Mouse (Mus musculus): ENCODE data around the gene Ddx47.

Gene Ddx47

GRCm38 (mm10) chr6:135006372-135006771 lies 5.0 kb upstream of the Ddx47 start:
- DNase-seq (ENCODE audit: inconsistent age in 2 of 2, low spot score in 1 of 2) = no peak

GRCm38 (mm10) chr6:135011734-135012116 lies 313 bp downstream of the Ddx47 start:
- DNase-seq (ENCODE audit: inconsistent age in 2 of 2, low spot score in 1 of 2) = no peak

GRCm38 (mm10) chr6:135017211-135017610 lies 5.8 kb downstream of the Ddx47 start:
- no peak for DNase-seq (ENCODE audit: inconsistent age in 2 of 2, low spot score in 1 of 2)

DNA sequence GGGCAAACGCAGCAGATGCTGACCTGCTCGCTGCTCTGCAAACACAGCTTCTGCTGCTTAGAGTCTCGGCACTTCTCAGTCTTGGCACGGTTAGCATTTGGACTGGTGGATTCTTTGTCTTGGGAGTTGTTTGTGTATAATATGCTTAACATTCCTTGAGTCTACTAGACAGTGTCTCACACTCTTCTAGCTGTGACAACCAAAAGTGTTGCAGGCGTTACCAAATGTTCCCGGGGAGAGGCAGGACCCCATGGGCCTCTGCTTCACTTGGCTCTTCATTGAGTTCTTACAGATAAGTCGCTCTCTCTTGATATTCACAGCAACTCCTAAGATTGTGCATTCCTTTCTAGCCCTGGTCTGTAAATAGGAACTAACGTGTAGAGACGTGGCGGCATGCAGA lies 8.2 kb downstream of the Ddx47 start:
- DNase-seq (ENCODE audit: inconsistent age in 2 of 2, low spot score in 1 of 2) = no peak

DNA sequence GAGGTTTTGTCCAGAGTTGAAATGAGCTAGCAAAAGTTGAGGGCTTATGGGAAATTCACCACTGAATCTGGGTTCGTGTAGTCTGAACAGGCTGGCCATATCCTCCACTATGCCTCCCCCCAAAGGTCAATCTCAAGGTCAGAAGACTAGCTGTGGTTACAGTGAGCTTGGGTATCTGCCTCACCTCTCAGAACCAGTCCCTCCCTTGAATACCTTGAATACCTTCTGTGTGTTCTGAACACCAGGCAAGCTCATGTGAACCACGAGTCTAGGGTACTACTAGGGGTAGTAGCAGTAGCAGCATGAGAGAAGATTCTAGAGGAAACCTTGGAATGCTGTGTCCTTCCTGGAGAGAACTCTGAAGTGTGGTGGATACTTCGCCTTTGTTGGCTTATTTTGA lies 10.2 kb downstream of the Ddx47 start:
- no peak for DNase-seq (ENCODE audit: inconsistent age in 2 of 2, low spot score in 1 of 2)

- no peak for DNase-seq (ENCODE audit: inconsistent age in 2 of 2, low spot score in 1 of 2)
Measured at GRCm38 (mm10) chr6:135023379-135023778, 12.0 kb downstream of the Ddx47 start.

DNA sequence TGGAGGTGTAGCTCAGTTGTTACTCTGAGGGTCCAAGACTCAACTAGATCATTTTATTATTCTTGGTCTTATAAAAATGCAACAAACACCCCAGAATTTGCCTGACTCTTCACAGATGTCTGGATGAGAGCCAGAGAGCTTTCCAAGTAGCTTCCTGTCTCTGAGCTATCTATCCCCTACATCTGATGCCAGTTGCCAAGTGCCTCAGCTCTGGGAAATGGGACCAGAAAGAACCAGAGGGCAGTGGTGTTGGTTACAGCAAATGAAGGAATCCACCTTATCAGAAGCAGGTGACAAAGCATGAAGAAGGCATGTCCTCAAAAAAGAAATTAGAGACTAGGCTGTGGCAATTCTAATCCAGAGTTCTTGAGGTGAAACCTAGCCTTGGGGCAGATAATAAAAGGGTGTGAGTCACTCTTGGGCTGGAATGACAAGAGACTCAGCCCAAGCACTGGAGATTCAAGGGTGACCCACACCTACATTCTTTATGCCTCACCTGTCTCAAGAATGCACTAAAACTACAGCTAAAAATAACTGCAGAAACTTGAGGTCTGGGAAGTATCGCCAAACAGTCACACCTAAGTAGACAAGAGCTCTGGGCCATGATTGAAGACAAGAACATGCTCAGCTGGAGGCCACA lies 13.5 kb downstream of the Ddx47 start:
- DNase-seq (ENCODE audit: inconsistent age in 2 of 2, low spot score in 1 of 2) = no peak

DNA sequence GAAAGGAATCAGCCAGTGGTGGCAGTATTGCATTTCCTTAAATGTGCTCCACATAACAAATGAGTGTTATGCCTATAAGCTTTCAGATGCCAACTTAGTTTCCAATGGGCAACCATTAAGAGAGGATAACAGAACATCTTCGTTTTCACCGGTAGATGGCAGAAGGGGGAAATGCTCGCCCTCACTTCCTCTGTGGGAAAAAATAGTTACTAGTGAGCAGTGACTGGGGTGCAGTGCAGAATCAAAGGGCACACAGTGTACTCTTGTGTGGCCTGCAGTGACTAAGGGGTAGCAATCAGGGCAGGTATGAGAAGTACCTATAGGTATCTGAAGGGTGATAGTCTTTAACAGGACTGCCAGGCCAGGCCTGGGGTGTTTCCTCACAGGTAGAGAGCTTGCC lies 14.8 kb downstream of the Ddx47 start:
- DNase-seq (ENCODE audit: inconsistent age in 2 of 2, low spot score in 1 of 2) = peak; percentile 19 to 73

- DNase-seq (ENCODE audit: inconsistent age in 2 of 2, low spot score in 1 of 2) = peak; percentile 47 to 77
Measured at GRCm38 (mm10) chr6:135026755-135027154, 15.3 kb downstream of the Ddx47 start.

DNA sequence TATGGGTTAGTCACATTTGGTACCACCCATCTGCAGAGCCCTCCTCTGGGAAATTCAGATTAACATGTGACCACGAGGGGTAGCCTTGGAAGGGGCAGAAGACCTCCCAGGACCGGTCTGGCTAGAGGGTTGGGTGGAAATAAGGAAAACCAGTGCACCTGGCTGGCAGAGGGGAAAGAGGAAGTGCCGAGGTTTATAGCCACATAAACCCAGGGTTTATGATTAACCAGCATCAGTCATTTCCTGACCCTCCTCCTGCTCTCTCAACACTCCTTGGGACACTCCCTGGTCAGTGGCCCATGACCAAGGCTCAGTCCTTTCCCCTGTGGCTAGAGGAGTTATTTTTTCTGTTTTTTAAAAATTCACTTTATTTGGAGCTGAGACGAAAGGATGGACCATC lies 17.8 kb downstream of the Ddx47 start:
- no peak for DNase-seq (ENCODE audit: inconsistent age in 2 of 2, low spot score in 1 of 2)

DNA sequence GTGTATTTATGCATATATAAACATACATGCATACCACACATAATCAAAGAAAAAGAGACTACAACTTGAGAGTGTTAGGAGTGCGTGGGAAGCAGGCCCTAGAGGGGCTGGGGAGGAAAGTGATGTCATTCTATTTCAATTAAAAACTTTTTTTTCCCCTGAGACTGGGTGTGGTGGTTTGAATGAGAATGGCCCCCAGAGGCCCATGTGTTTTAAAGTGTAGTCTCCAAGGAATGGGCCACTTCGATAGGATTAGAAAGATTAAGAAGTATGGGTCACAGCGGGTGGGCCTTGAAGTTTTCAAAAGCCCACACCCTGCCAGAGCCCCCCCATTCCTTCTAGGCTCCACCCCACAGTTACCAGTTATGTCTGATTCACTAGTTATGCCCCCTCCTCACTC lies 27.3 kb downstream of the Ddx47 start:
- DNase-seq (ENCODE audit: inconsistent age in 2 of 2, low spot score in 1 of 2) = no peak

- DNase-seq (ENCODE audit: inconsistent age in 2 of 2, low spot score in 1 of 2) = no peak
Measured at GRCm38 (mm10) chr6:135040275-135040871, 29.0 kb downstream of the Ddx47 start.

DNA sequence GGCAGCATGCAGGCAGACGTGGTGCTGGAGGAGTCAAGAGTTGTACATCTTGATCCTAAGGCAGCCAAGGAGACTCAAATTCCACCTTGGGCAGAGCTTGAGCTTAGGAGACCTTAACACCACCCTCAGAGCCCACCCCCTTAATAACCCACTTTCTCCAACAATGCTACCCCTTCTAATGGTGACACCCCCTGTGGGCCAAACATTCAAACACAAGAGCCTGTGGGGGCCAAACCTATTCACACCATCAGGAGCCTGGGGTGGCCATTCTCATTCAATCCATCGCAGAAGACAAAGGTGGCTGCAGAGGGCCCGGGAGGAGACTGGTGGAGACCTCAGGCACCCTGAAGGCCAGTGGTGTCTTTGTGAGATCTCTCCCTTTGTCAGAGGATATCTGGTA lies 30.5 kb downstream of the Ddx47 start:
- DNase-seq (ENCODE audit: inconsistent age in 2 of 2, low spot score in 1 of 2) = no peak

DNA sequence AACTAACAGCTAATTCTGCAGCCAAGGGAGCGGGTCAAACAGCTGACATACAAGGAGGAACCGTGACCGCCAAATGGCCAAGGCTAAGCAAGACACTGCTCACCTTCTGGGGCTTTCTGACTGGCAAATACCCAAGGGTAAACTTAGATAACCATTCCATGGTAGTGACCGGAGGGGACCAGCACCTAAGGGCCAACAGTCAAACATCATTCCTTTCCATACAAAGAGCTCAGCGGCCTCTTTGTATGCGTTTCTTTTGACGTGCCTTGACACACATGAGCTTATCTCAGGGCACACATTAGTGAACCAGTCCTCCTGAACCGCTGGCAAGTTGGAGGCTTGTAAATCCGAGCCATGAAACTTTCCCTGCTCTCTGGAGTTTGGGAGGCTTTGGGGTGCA lies 35.9 kb downstream of the Ddx47 start:
- DNase-seq (ENCODE audit: inconsistent age in 2 of 2, low spot score in 1 of 2) = no peak

GRCm38 (mm10) chr6:135048509-135048908 lies 37.1 kb downstream of the Ddx47 start:
- no peak for DNase-seq (ENCODE audit: inconsistent age in 2 of 2, low spot score in 1 of 2)

DNA sequence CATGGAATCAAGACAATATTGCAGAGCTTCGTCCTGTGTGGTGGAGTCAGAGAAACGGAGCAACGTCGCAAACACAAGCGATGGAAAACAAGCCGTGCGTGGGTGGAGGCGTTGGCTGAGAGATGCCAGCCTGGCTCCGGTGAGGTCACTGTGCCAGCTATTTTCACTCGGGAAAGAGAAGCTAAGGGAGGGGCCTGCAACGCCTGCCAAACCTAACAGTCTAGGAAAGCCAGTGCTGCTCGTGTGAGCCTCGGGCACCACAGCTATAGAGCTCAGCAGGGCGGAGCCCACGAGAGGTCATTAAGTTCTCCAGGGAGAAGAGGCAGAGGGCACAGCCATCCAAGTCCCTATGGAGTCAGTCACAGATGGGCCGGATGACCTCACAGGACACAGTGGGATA lies 37.5 kb downstream of the Ddx47 start:
- no peak for DNase-seq (ENCODE audit: inconsistent age in 2 of 2, low spot score in 1 of 2)

DNA sequence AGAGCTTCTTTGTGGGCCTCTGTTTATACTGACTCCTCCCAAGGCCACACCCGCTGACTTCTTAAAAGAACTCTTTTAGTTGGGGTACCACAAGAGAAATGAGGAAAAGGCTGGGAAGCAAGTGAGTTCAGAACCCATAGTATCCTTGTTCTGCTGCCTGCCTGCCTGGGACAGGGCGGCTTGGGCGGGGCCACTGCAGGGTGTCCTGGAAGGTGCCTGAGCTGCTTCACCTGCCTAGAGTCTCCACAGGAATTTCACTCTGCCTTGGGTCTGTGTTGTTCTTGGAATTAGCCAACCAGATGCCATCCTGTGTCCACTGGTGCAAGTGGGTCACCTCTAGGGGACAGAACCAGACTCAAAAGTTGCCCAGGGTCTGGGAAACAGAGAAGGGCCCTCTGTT lies 42.4 kb downstream of the Ddx47 start:
- no peak for DNase-seq (ENCODE audit: inconsistent age in 2 of 2, low spot score in 1 of 2)

DNA sequence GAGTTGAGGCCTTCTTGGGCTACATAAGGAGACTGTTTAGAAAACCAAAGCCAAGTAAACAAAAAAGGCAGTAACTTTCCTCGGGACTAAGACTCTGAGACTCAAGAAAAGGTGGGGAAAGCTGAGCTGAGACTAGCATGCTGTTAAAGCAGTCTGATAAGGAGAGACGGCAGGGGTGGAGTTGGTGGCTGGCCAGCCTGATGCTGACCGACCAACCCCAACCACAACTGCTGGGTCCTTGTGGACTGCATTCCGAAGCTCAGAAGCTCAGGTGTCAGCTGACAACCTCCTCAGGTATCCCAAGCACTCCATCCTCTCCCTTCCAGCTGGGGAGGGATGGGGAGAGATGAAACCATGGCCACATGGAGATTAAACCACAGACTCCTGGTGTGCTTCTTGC lies 44.5 kb downstream of the Ddx47 start:
- no peak for DNase-seq (ENCODE audit: inconsistent age in 2 of 2, low spot score in 1 of 2)

DNA sequence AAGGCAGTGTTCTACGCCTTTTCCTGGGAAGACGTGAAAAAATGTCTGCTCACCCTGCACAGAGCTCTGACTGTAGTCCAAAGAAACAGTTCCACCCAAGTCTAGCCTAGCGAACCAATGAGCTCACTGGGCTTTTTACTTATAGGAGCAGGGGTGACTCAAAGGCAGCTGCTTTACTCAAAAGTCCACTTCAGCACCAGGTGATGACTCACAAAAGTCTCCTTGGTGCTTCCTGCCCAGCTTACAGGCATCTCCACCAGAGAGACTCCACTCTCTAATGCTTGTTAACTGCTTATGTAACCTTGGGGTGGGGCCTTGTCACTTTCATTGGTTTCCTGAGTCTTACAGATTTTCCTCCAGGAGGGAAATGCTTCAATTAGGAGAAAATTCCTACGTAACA lies 49.3 kb downstream of the Ddx47 start:
- DNase-seq (ENCODE audit: inconsistent age in 2 of 2, low spot score in 1 of 2) = no peak

DNA sequence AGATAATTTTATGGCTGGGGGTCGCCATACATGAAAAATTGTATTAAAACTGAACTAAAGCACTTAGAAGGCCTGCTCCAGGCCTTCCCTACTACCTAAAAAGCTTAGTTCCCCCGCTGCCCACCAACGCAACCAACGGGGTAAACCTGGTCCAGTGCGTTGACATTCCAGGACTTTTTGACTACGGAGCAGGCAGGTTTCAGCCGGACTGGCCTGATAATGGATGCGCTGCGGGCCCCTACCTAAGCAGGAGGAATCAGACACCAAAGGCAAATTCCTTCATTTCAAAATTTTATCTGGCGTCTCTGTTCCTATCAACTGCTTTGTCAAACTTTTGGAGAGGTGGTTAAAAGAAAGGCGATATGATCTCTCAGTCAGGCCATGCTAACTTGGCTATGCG lies 53.2 kb downstream of the Ddx47 start:
- no peak for DNase-seq (ENCODE audit: inconsistent age in 2 of 2, low spot score in 1 of 2)

DNA sequence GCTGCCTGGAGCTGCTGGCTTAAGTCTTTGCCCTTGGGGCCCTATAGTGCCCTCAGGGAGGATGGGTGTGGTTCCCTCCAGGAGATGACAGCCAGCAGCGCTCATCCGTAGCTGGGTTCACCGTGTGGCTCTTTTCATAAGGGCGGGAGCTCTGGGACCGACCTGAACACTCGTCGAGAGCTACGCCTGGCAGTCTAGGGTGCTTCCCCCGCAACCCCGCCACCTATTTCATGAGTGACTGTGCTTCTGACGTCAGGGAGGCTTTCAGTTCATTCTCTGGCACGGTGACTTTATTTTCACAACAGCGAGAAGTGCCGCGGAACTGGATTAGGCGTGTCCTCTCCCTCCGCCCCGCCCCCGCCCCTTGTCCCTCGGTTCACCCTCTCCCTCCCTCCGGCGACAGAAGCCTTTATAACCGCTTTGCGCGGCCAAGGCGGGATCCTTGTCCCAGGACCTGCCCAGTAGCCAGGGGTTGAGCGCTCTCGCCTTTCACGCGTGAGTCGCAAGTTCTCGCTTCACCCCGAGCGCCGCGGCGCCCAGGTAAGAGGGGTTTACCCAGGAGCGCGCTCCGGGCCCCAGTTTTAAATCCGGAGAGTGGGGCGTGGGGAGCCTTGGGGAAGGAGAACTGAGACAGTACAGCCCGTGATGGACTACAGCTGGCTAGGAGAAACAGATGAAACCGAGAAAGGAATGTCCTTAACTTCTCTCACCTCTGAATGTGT lies 54.0 kb downstream of the Ddx47 start, which contains the start of gene Gprc5a:
Gprc5a (plus strand) TSS at position 416 of the 722 bp plus-strand sequence.
- peak; percentile 27 to 65 for DNase-seq (ENCODE audit: inconsistent age in 2 of 2, low spot score in 1 of 2)

DNA sequence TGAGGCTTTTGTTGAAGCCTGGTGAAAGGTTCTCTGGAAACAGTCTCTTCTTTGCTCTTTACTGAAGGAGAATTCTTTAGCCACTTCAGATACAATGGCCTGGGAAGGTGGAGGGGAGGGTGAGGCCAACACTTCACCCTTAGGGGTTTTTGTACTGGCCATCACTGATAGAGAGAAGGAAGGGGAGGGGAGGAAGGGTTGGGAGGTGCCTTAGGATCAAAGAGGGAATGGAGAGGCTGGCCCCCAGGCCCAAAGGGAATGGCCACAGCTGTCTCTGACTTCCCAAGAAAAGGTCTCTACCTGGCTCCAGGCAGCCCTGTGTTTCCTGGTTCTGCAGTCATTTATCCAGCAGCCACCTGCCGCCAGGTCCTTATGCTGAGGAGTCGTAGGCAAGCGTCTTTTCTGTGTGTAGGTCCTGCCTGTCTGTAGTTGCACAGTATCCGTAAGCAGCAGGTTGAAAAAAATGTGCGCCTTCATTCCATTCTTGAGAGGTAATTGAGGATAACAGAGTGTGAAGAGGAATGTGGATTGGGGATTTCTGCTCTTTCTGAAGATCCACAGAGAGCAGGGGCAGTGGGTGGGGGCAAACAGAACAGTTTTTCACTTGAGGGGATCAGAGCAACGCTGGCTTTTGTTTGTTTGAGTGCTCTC lies 55.5 kb downstream of the Ddx47 start:
- no peak for DNase-seq (ENCODE audit: inconsistent age in 2 of 2, low spot score in 1 of 2)

Measured in adrenal gland, adult (tissue).